Mouse (Mus musculus) hindbrain, embryonic 13.5 days (tissue): ENCODE measurements around the gene Fbn1. TPM values are rescaled to one million over a fixed set of nuclear protein-coding genes. Genes with fewer than 3 reads are reported as not detected.
"Not testable (repeated sequence)": the region's sequence is repeated elsewhere in the genome, so short reads cannot be mapped to it uniquely, and the experiment has no call there.

Experiments
- ATAC-seq: fragments of 200-750 bp; cut with Nextera tagmentation; 2 replicates; pipeline ENCODE4 v1.8.0; 2017; ENCODE audit warnings: moderate TSS enrichment; ENCODE audit not compliant: low FRiP score
- H3K27ac ChIP-seq: fragments of 300-500 bp; sonication (generic); 2 replicates; pipeline ENCODE4 v1.5.1; 2015; ENCODE audit warnings: inconsistent platforms, mild to moderate bottlenecking, moderate library complexity
- H3K27me3 ChIP-seq: fragments of 300-500 bp; sonication (generic); 2 replicates; pipeline ENCODE4 v1.6.1; 2015; ENCODE audit warnings: mild to moderate bottlenecking, inconsistent platforms
- H3K36me3 ChIP-seq: fragments of 300-500 bp; sonication (generic); 2 replicates; pipeline ENCODE4 v1.6.1; 2015; ENCODE audit warnings: mild to moderate bottlenecking, inconsistent platforms
- H3K4me1 ChIP-seq: fragments of 300-500 bp; sonication (generic); replicated peaks from 2 replicates; pipeline ENCODE4 v1.6.1; 2015; ENCODE audit warnings: inconsistent platforms
- H3K4me2 ChIP-seq: fragments of 300-500 bp; sonication (generic); 2 replicates; pipeline ENCODE4 v1.6.1; 2015; ENCODE audit warnings: inconsistent platforms, mild to moderate bottlenecking, moderate library complexity
- H3K4me3 ChIP-seq: fragments of 300-500 bp; sonication (generic); 2 replicates; pipeline ENCODE4 v1.5.1; 2015; ENCODE audit warnings: mild to moderate bottlenecking, inconsistent platforms
- H3K9ac ChIP-seq: fragments of 300-500 bp; sonication (generic); 2 replicates; pipeline ENCODE4 v1.6.1; 2015; ENCODE audit warnings: mild to moderate bottlenecking, inconsistent platforms
- H3K9me3 ChIP-seq: fragments of 300-500 bp; sonication (generic); 2 replicates; pipeline ENCODE4 v1.6.1; 2016; ENCODE audit warnings: inconsistent platforms
- WGBS: fragments of 180-500 bp; shearing (Covaris S2); methylation state at CpG from one replicate; pipeline ENCODE4 v1.1.7; 2015; 5-methylcytosine and 5-hydroxymethylcytosine counted together
- polyA plus RNA-seq: library from polyadenylated mRNA; unstranded; fragments of >200 nt; fragmentation: Nextera tagmentation; extraction: Ambion mirVana; gene quantifications from 2 replicates; pipeline ENCODE4 v1.2.1, GENCODE M21; 2015

The Fbn1 gene
- polyA plus RNA-seq, 1 experiment from 2014 or later = 2.7 TPM

DNA sequence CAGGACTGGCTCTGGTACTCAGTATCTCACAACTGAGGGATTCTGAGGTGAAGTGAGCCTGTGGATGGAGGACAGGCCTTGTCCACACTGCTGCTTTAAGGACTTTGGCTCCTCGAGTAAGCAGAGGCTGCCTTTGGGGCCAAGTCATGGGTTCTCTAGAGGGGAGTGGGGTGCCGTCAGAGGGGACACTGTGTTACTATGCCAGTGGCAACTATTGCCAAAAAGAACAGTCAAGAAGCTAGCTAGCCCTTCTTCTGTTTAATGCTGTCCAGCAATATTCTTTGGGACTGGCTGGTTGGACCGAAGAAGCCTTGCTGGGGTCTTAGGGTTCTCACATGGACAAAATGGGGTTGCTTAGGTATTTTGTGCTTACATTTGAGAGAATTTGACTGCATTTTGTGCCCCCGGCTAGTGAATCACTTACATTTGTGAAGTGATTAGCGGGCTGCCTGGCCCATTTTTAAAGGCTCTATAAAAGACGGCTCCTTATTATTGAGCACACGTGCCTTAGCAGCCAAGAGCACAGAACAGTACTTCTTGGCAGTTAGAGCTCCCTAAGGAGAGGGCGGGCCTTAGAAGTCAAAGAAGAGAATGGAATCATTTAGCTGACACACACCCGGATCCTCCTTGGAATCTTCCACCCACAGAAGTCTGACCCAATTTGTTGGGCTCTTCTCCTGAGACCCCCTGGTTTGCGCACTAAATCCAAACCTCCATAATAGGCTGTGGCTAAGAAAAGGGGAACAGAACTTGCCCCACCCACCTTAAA lies 217.4 kb downstream of the Fbn1 start:
- H3K36me3 ChIP-seq = no peaks in the 10 kb centered on the region
- no peak overlapping the region for H3K4me2 ChIP-seq
- ATAC-seq = no peak
- no peaks in the 10 kb centered on the region for H3K9me3 ChIP-seq
- peaks cover 3% of the 10 kb centered on the region; the same call in 1 of the 2 replicates for H3K4me1 ChIP-seq
- H3K4me3 ChIP-seq = no peak overlapping the region
- no peak overlapping the region for H3K9ac ChIP-seq
- H3K27me3 ChIP-seq = no peaks in the 10 kb centered on the region
- H3K27ac ChIP-seq = no peak overlapping the region
- 72% methylated on average over 10 of the region's 10 CpGs for WGBS

DNA sequence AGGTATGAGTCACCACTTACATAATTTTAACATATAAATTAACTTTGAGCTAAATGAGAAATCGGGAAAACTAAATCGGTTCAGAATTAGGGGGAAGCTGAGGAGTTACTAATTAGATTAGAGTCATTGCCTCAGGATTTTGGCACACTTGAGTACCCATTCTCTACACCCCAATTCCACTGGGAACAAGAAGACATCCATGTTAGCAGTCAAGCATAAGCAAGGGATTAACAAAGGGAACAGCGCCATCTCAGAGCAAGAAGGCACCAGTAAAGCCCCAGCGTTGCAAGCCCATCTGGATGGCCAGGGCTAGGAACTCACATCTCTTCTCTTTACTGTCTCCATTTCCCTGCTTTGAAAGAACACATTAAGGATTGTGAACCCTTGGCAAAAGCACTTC lies 222.0 kb downstream of the Fbn1 start:
- Histone ChIP-seq H3K4me1 (peaks cover 2% of the 10 kb centered on the region; the same call in 1 of the 2 replicates), H3K9me3 (no peaks in the 10 kb centered on the region), H3K9ac (no peak overlapping the region), H3K36me3 (no peaks in the 10 kb centered on the region), H3K4me2 (no peak overlapping the region), H3K27ac (no peak overlapping the region), H3K4me3 (no peak overlapping the region), H3K27me3 (no peaks in the 10 kb centered on the region)
- WGBS = 69% methylated on average over 4 of the region's 4 CpGs
- ATAC-seq = no peak

DNA sequence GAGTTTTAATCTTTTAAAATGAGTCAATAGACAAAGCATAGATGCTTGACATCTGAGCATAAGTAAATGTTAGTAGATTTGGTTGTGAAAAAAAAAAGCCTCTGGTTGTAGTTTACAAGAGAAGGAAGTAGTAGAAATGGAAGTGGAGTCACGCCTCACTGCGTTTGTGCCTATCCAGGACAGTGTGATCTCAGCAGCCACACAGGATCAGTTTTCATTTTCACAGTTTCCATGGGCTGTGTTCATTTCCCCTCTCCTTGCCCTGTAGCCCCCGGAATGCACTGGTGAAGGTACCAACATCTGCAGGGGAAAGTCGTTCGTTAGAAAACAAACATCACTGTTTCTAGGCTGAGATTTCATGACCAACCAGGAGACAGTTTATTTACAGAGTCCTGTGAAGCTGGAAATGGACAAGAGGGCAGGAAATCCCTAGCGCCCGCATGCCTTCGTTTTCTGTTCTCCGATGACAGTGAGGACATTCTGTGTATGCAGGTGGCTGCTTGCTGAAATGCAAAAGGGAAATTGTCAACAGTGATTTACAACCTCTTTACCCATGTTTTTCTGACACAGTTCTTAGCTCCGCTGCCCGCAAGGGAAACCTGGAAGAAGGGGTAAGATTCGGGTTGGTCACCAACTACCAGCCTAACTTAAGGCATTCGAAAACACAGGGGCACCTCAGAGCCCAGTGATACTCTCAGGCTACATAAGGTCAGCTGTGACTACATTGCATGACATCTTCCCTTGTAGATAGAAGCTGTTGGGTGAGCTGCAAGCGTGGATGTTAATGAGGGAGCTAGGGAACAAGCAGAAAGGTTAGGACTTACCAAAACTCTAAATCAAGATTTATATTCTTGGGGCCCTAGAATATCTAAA lies 225.2 kb downstream of the Fbn1 start:
- Histone ChIP-seq H3K27ac (no peak overlapping the region), H3K36me3 (no peaks in the 10 kb centered on the region), H3K9ac (no peak overlapping the region), H3K4me3 (no peak overlapping the region), H3K27me3 (no peaks in the 10 kb centered on the region), H3K9me3 (no peaks in the 10 kb centered on the region), H3K4me2 (no peak overlapping the region), H3K4me1 (no peaks in the 10 kb centered on the region)
- 79% methylated on average over 14 of the region's 14 CpGs for WGBS
- ATAC-seq = no peak

- not testable (repeated sequence) for H3K27ac ChIP-seq, H3K27me3 ChIP-seq, H3K9me3 ChIP-seq, H3K4me1 ChIP-seq, H3K9ac ChIP-seq, ATAC-seq, H3K4me2 ChIP-seq, H3K36me3 ChIP-seq, H3K4me3 ChIP-seq
- 83% methylated on average over 9 of the region's 9 CpGs for WGBS
Measured at GRCm38 (mm10) chr2:125279995-125280394, 227.8 kb downstream of the Fbn1 start.

DNA sequence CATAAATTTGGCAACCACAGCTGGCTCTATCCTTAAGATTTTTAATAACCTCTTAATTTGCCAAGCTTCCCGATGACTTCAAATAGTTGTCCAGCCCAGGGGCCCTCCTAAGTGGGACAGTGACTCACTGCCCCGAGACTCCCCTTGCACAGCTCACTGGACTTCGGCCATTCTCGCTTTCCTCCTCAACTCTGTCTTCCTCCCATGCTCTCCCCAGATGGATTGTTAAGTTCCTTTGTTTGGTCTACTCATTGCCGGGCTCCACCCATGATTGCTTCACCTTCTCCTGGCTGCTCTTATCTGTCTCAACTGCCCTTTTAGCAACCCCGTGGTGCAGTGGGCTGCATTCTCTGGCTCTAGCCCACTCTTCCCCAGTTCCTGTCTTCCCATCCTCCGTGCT lies 229.3 kb downstream of the Fbn1 start:
- Histone ChIP-seq H3K9me3 (no peaks in the 10 kb centered on the region), H3K27me3 (no peaks in the 10 kb centered on the region), H3K9ac (no peak overlapping the region), H3K4me3 (no peak overlapping the region), H3K27ac (no peak overlapping the region), H3K36me3 (no peaks in the 10 kb centered on the region), H3K4me1 (no peaks in the 10 kb centered on the region), H3K4me2 (no peak overlapping the region)
- no peak for ATAC-seq
- 71% methylated on average over 7 of the region's 7 CpGs for whole genome bisulfite sequencing

DNA sequence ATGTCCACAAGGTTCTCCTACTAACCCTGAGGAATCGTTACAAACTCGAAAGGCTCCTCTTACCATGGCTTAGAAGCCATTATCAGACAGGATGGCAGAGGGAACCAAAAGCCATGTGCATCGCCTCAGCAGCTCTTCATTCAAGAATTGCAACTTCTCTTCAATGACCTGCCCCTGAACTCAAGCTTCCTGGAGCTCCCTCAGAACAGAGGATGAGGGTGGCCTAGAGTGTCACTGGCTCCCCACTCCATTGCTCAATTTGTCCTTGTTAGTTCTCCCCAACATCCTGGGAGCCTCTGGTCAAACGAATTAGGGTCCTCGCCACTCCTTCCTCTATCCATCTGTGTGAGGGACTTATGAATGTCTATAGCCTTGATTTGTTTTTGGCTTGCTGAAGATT lies 231.1 kb downstream of the Fbn1 start:
- no peak overlapping the region for H3K4me2 ChIP-seq
- no peaks in the 10 kb centered on the region for H3K4me1 ChIP-seq
- no peaks in the 10 kb centered on the region for H3K9me3 ChIP-seq
- no peaks in the 10 kb centered on the region for H3K36me3 ChIP-seq
- no peak overlapping the region for H3K27ac ChIP-seq
- H3K27me3 ChIP-seq = no peaks in the 10 kb centered on the region
- 85% methylated on average over 5 of the region's 5 CpGs for WGBS
- no peak overlapping the region for H3K9ac ChIP-seq
- no peak for ATAC-seq
- H3K4me3 ChIP-seq = no peak overlapping the region

GRCm38 (mm10) chr2:125275617-125276016 lies 232.2 kb downstream of the Fbn1 start:
- H3K4me1 ChIP-seq = no peaks in the 10 kb centered on the region
- no peak overlapping the region for H3K4me2 ChIP-seq
- H3K27me3 ChIP-seq = no peaks in the 10 kb centered on the region
- no peak overlapping the region for H3K27ac ChIP-seq
- no peaks in the 10 kb centered on the region for H3K36me3 ChIP-seq
- H3K9ac ChIP-seq = no peak overlapping the region
- H3K9me3 ChIP-seq = 0 out of 2 replicates have a peak, but pooled peaks cover 3% of the 10 kb centered on the region
- ATAC-seq = no peak
- 72% methylated on average over 5 of the region's 5 CpGs for WGBS
- no peak overlapping the region for H3K4me3 ChIP-seq

DNA sequence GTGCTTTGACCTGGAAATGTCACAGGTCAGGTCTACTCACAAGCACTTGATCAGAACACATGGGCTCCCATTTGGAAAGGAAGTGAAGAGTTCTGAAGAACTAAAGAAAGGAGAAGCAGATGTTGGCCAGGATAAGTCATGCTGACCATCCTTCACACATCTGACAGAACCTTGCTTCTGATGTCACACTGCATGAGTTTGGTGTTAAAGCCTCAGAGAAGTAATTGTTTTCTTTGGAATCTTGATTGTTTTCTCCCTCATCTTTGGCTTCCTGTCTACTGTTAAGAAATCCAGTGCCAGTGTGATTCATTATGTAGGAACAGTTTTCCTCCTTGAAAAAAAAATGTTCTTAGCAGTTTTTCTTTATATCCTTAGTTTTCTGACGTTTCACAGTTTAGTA lies 238.9 kb downstream of the Fbn1 start:
- whole genome bisulfite sequencing = 92% methylated on average over 1 of the region's 1 CpGs
- Histone ChIP-seq H3K27ac (no peak overlapping the region), H3K4me3 (no peak overlapping the region)

GRCm38 (mm10) chr2:125263753-125264152 lies 244.0 kb downstream of the Fbn1 start:
- Histone ChIP-seq H3K4me3 (no peak overlapping the region), H3K4me2 (no peak overlapping the region), H3K36me3 (no peaks in the 10 kb centered on the region), H3K9ac (no peak overlapping the region), H3K27ac (0 out of 2 replicates have a peak overlapping the region, but pooled peaks have one; percentile 20), H3K27me3 (no peaks in the 10 kb centered on the region), H3K4me1 (peaks cover 11% of the 10 kb centered on the region), H3K9me3 (no peaks in the 10 kb centered on the region)
- 15% methylated on average over 9 of the region's 9 CpGs for WGBS
- no peak for ATAC-seq

More for the DNA sequence above, 238.9 kb downstream of the Fbn1 start:
- Histone ChIP-seq H3K36me3 (no peaks in the 10 kb centered on the region), H3K4me1 (peaks cover 6% of the 10 kb centered on the region; the same call in 1 of the 2 replicates), H3K4me2 (no peak overlapping the region), H3K27me3 (no peaks in the 10 kb centered on the region), H3K9ac (no peak overlapping the region), H3K9me3 (0 out of 2 replicates have a peak, but pooled peaks cover 3% of the 10 kb centered on the region)
- no peak for ATAC-seq

DNA sequence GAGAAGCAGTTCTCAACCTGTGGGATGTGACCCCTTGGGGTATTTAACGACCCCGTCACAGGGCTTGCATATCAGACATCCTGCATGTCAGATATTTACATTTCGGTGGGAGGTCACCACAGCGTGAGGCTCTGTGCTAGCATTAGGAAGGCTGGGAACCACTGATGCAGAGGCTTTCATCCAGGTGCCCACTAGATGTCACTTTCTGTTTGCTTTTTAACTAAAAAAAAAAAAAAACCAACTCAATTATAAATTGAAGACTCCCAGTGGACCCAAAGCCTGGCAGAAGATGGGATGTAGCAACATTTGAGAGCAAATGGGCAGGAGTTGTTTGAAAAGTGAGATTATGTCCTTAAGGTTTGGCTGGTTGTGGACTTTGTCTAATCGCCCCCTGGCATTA lies 244.7 kb downstream of the Fbn1 start:
- ATAC-seq = peak; percentile 55; the same call in 1 of the 2 replicates
- no peak overlapping the region for H3K9ac ChIP-seq
- H3K27ac ChIP-seq = no peak overlapping the region
- peaks cover 11% of the 10 kb centered on the region for H3K4me1 ChIP-seq
- H3K9me3 ChIP-seq = no peaks in the 10 kb centered on the region
- no peaks in the 10 kb centered on the region for H3K27me3 ChIP-seq
- H3K4me3 ChIP-seq = no peak overlapping the region
- H3K36me3 ChIP-seq = peaks cover 2% of the 10 kb centered on the region; the same call in 1 of the 2 replicates
- WGBS = 25% methylated on average over 5 of the region's 5 CpGs
- no peak overlapping the region for H3K4me2 ChIP-seq

DNA sequence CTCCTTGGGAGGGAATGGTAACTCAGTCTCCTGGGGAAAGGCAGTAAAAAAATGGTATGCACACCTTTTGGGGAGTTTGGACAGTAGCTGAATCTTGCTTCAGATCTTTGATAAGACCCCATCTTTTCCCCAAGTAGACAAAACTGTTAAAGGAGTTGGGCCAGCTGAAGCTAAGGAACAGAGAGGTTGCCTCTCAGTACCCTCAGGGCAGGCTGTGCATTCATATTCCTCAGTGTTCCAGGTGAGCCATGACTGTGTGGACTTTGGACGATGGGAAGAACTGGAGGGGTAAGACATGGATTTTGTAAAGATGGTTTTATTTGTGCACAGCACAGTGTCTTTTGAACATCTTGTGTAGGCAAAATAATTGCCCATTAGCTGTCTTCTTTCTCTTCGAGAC lies 247.5 kb downstream of the Fbn1 start:
- Histone ChIP-seq H3K27me3 (no peaks in the 10 kb centered on the region), H3K4me1 (peaks cover 11% of the 10 kb centered on the region), H3K9ac (no peak overlapping the region), H3K4me2 (no peak overlapping the region), H3K4me3 (no peak overlapping the region), H3K27ac (no peak overlapping the region), H3K36me3 (peaks cover 18% of the 10 kb centered on the region), H3K9me3 (no peaks in the 10 kb centered on the region)
- 92% methylated on average over 2 of the region's 2 CpGs for WGBS
- ATAC-seq = no peak

GRCm38 (mm10) chr2:125259230-125260120 lies 248.3 kb downstream of the Fbn1 start:
- no peak overlapping the region for H3K9ac ChIP-seq
- H3K27me3 ChIP-seq = no peaks in the 10 kb centered on the region
- H3K4me2 ChIP-seq = no peak overlapping the region
- no peak overlapping the region for H3K4me3 ChIP-seq
- WGBS = 87% methylated on average over 14 of the region's 14 CpGs
- peaks cover 21% of the 10 kb centered on the region for H3K36me3 ChIP-seq
- H3K9me3 ChIP-seq = 0 out of 2 replicates have a peak, but pooled peaks cover 3% of the 10 kb centered on the region
- peaks cover 11% of the 10 kb centered on the region for H3K4me1 ChIP-seq
- no peak for ATAC-seq
- H3K27ac ChIP-seq = no peak overlapping the region
